Mouse (Mus musculus): ENCODE results near the gene Kpna6.

Kpna6 gene

DNA sequence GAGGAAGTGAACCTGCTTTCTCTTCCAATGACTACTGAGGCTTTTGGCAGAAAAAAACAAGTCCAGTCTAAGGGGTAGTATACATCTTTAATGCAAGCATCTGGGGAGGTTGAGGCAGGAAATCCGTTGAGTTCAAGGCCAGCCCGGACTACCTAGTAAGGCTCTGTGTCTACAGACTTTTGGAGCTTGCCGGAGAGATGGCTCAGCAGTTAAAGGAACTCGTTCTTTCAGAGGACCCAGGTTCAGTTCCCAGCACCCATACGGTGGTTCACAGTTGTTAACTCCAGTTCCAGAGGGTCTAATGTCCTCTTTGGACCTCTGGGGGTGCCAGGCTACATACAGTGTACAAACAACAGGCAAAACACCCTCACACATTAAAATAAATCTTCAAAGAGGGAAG, 54.5 kb downstream of the Kpna6 start:
- DNase-seq (ENCODE audit: low read depth, low spot score): no peak

DNA sequence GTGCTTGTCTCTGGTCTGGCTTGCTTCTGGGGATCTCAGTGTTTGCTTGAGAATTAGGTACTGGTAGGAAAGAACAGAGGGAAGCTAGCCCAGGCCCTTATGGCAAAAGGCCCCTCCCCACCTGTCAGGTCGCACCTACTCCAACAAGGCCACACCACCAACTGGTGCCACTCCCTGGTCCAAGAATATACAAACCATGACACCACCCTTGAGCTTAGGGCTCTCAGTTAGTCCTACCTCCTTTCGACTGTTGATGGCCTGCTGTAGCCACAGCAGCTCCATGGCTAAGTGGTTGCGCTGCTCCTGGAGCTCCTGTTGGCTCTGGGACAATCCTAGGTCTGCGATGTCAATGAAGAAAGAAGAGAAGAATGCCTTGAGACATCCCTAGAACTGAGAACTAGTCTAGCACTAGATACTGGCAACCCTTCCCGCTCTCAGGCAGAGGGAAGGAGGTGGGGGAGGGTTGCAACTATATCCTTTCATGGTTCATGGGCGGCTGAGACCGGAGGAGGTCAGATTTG, 55.4 kb downstream of the Kpna6 start:
- no peak for DNase-seq (ENCODE audit: low read depth, low spot score)

DNA sequence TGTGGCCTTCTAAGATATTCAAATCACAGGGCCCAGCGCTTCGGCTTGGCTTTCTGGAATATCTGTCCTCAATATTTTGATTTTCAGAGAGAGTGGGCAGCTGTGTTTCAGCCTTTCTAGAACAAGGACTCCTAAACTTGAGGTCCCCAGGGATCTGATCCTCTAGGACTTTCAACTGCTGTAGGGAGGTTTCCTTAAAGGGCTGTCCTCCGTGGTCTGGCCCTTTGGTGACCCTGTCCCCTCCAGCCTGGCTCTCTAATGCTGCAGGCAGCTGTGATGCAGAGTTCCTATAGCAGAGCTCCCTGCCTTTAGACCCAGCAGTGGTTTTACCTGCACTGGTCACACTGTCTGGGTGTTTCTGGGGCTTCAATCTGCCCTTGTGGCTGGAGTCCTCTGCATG, 55.9 kb downstream of the Kpna6 start:
- no peak for DNase-seq (ENCODE audit: low read depth, low spot score)

DNA sequence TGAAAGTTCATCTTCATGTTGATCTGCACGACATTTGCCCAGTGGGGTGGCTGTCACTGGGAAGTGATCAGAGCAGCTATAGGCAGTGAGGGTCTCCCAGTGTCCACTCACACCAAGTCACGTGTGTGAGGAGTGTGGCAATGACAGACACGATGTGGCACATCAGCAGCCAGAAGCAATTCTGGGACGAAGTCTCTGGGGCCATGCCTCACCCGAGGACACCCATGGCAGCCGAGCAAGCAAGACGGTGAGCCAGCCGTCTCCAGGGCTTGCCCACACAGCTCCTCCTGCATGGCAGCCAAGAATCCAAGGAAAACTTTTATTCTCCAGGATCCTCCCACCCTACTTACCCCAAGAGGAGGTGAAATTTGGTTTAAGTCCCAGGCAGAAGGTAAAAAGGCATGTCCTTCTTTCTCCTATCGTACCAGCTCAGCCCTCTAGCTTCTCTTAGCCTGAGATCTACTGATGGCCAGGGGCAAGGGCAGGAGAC, 56.7 kb downstream of the Kpna6 start:
- no peak for DNase-seq (ENCODE audit: low read depth, low spot score)

DNA sequence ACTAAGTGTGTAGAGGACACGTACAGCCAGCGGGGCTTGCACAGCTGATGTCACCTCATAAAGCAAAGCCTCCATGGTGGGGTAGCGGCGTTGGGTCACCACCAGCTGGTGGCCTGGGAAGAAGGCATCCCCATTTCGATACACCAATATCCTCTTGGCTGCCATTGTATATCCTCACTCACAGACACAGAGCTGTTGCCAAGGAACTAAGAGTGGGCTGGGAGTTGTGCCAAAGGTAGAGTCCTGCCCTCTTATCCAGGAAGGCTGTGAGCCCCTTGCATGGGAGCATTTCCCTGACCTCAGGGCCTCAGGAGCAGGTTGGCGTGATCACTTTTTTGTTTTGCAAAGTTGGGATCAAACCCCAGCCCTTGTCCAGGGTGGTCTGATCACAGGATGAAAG, 58.5 kb downstream of the Kpna6 start, which contains the start of gene Dcdc2b:
Gene Dcdc2b (minus strand): TSS at position 165 of the 400 bp plus-strand sequence.
- DNase-seq (ENCODE audit: low read depth, low spot score): no peak

DNA sequence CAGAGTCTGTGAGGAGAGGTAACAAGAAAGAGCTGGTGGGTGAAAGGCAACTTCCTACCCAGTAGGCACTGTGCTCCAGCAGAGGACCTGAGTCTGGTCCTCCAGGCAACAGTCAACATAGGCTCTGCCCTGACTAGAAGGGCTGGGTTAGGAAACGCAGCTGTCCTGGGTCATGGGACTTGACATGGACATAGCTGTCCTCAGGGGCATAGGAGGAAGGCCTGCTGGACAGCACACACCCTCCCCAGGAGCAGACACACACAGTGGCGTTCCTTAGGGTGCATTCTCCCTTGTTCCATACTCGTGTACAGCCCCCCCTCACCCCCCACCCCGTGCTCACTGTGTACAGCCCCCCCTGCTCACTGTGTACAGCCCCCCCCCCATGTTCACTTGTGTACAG, 62.1 kb downstream of the Kpna6 start:
- DNase-seq (ENCODE audit: low read depth, low spot score): no peak

DNA sequence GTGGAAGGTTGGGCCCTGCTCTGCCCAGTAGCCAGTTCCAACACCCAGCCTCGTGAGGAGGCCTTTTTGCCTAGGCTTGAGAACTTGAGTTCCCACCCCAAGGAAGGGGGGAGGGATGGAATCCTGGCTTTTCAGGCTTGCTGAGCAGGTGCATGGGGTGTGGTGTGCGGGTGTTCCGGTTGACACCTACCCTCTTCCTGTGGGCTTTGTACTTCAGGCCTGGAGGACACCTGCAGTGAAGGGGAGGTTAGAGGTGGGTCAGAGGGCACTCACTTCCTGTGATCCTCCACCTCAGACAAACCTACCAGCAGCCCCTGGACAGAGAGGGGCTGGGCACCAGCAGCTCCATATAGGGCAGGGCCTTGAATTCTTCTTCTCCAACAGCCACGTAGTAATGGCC, 62.5 kb downstream of the Kpna6 start:
- DNase-seq (ENCODE audit: low read depth, low spot score): peak; percentile 41

DNA sequence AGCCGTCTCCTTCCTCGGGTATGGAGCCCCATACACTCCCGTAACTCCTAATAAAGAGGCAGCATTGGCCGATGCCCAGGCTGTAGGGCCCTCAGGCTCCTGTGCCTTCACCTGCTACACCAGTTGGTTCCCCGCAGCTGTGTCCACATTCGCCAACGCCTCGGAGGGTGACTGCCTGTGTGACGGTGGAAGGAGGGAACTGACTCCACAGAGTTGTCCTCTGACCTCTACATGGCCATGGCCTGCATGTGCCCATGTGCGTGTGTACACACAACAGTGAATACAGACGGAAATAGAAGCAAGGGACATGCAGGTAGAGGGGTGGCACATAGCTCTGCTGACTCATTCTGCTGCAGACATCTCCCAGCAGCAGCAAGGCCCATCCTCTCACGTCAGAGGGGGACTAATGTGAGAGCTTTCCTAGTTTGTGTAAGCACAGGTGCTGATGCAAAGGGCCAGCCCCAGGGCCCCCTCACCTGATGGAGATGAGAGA, 63.4 kb downstream of the Kpna6 start:
- no peak for DNase-seq (ENCODE audit: low read depth, low spot score)

DNA sequence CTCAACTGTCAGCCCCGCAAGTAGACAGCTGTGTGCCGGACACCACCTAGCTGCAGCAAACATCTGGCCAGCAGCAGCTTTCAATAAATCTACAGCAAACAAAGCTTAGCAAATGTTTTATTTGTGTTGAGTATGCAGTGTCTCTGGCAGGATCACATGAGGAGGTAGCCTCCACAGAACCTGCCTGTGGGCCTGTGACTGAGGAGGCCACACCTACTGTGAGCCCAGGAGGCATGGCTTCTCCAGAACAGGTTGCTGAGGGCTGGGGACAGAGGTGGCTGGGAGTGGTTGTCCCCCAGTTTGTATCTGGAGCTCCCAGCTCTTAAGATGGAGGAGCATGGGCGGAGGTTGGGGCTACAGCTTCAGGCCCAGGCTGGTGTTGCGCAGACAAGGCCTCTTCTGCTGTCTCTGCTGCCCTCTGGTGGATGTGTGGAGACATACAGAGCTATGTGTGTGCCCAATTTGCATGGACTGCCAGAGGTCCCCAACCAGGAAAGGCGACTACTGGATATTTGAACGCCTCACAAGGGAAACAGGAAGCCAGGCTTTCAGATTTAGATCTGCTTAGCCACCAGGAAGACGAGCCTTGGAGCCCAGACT, 64.0 kb downstream of the Kpna6 start:
- DNase-seq (ENCODE audit: low read depth, low spot score): peak; percentile 86

DNA sequence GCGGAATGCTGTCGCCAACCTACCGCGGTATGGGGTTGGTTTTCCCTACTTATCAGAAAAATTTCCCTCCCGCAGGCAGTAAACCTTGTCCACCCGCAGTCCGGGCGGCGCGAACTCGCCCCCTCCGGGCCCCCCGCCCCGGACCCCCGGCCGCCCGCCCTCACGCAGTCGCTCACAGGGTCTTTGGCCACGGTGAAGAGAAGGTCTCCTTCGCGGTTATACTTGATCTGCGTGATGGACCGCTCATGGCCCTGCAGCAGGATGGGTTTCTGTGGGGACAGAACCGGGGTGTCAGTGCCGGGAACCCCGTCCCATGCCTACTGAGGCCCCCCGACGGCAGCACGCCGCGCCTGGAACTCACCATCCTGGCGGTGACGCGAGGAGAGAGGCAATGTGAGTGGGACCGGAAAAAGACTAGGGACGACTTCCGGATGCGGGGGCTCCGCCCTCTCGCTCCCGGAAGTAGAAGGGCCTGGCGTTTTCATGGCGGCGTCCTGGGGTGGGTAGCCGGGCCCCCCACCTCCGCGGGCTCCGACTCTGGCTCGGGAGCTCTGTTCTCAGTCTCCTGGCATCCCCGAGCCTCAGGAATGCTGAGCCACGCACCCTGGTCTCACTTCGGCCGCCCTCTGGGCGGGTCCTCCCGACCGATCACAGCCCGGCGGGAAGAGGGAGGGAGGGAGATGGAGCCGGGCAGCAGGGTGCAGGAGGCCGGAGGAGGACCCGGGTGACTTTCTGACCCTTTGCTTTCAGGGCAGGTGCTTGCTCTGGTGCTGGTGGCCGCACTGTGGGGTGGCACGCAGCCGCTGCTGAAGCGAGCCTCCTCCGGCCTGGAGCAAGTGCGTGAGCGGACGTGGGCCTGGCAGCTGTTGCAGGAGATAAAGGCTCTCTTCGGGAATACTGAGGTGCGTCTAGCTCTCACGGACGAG, 72.1 kb downstream of the Kpna6 start, which contains the start of the genes Eif3i and Tmem234:
Gene Eif3i (minus strand): TSS at position 416 of the 926 bp plus-strand sequence.
Gene Tmem234 (plus strand): TSS at position 436 of the 926 bp plus-strand sequence.
- DNase-seq (ENCODE audit: low read depth, low spot score): peak; percentile 91
